Mouse (Mus musculus) heart, embryonic 12.5 days (tissue): ENCODE data around the gene Rab6b. TPM values are rescaled to one million over a fixed set of nuclear protein-coding genes. Genes with fewer than 3 reads are reported as not detected.
"Not testable (repeated sequence)": the region's sequence is repeated elsewhere in the genome, so short reads cannot be mapped to it uniquely, and the experiment has no call there.

Source experiments
- ATAC-seq: fragments of 200-750 bp; cut with Nextera tagmentation; 2 replicates; pipeline ENCODE4 v1.8.0; 2017; ENCODE audit warnings: moderate TSS enrichment, moderate library complexity; ENCODE audit not compliant: insufficient number of reproducible peaks, low FRiP score
- H3K27ac ChIP-seq: fragments of 300-500 bp; sonication (generic); 2 replicates; pipeline ENCODE4 v1.5.1; 2016; ENCODE audit warnings: mild to moderate bottlenecking, moderate library complexity; ENCODE audit not compliant: poor library complexity, severe bottlenecking
- H3K27me3 ChIP-seq: fragments of 300-500 bp; sonication (generic); replicated peaks from 2 replicates; pipeline ENCODE4 v1.6.1; 2016; ENCODE audit warnings: mild to moderate bottlenecking, moderate library complexity
- H3K36me3 ChIP-seq: fragments of 300-500 bp; sonication (generic); 2 replicates; pipeline ENCODE4 v1.6.1; 2016; ENCODE audit warnings: mild to moderate bottlenecking, moderate library complexity
- H3K4me1 ChIP-seq: fragments of 300-500 bp; sonication (generic); replicated peaks from 2 replicates; pipeline ENCODE4 v1.6.1; 2016; ENCODE audit warnings: mild to moderate bottlenecking
- H3K4me2 ChIP-seq: fragments of 300-500 bp; sonication (generic); 2 replicates; pipeline ENCODE4 v1.6.1; 2016; ENCODE audit warnings: mild to moderate bottlenecking, moderate library complexity
- H3K4me3 ChIP-seq: fragments of 300-500 bp; sonication (generic); 2 replicates; pipeline ENCODE4 v1.5.1; 2016; ENCODE audit warnings: mild to moderate bottlenecking
- H3K9ac ChIP-seq: fragments of 300-500 bp; sonication (generic); 2 replicates; pipeline ENCODE4 v1.6.1; 2016; ENCODE audit warnings: mild to moderate bottlenecking, moderate library complexity
- H3K9me3 ChIP-seq: fragments of 300-500 bp; sonication (generic); replicated peaks from 2 replicates; pipeline ENCODE4 v1.6.1; 2016; ENCODE audit warnings: mild to moderate bottlenecking, moderate library complexity
- WGBS: fragments of 180-500 bp; shearing (Covaris S2); methylation state at CpG from one replicate; pipeline ENCODE4 v1.1.7; 2016; 5-methylcytosine and 5-hydroxymethylcytosine counted together
- polyA plus RNA-seq: library from polyadenylated mRNA; unstranded; fragments of >200 nt; fragmentation: Nextera tagmentation; extraction: Ambion mirVana; gene quantifications from 2 replicates; pipeline ENCODE4 v1.2.1, GENCODE M21; 2016

The Rab6b gene
- polyA plus RNA-seq, 1 experiment from 2014 or later, result 3.2 TPM

DNA sequence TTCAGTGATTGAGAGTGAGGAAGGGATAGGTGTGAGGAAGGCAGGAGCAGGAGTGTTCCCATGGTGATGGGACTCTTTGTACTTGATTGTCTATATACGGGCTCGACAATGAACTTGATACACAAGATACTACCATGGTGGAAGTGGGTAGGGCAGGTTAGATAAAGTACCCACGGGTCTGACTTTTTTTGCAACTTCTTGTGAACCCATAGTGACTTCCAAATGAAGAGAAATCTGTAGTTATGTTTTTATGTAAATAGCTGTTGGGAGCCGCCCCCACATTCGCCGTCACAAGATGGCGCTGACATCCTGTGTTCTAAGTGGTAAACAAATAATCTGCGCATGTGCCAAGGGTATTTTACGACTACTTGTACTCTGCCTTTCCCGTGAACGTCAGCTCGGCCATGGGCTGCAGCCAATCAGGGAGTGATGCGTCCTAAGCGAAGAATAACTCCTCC, 3.2 kb upstream of the Rab6b start:
- not testable (repeated sequence) for H3K36me3 ChIP-seq, H3K9me3 ChIP-seq, H3K9ac ChIP-seq, H3K27ac ChIP-seq
- 19% methylated on average over 8 of the region's 14 CpGs for WGBS
- peak; percentile 39; the same call in 1 of the 2 replicates for ATAC-seq
- Histone ChIP-seq H3K4me2 (peak overlapping the region; percentile 58), H3K4me1 (peaks cover 26% of the 10 kb centered on the region), H3K27me3 (peaks cover 36% of the 10 kb centered on the region), H3K4me3 (peak overlapping the region; percentile 55)

DNA sequence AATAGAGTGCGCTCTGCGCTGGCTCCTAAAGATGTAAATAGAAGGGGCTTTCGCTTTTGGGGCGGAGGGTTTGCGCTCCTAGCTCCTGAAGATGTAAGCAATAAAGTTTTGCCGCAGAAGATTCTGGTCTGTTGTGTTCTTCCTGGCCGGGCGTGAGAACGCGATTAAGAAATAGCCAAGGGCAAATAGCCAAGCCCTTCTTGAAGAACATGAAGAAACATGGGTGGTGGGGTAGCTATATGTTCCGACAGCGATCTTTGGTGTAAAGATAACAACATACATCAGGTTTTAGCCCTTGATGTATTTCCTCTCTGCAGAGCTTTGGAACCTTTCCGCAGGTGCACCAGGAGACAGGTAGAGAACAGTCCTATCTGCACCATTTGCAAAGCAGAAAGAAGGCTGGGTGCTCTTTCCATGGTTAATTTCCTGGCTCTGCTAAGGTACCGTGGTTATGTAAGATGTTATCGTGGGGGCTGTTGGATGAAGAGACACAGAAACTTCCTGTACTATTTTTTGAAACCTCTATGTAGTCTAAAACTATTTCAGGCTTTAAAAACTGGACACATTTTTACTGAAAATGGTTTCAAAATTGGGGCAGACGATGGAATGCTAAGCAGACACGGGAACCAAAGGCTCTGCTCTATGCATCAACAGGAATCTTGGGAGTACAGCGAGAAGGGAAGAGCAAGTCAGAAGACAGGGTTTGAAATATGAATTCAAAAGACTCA, 2.5 kb upstream of the Rab6b start:
- H3K9me3 ChIP-seq, result no peaks in the 10 kb centered on the region
- H3K27ac ChIP-seq, result no peak overlapping the region; the same call in 1 of the 2 replicates

DNA sequence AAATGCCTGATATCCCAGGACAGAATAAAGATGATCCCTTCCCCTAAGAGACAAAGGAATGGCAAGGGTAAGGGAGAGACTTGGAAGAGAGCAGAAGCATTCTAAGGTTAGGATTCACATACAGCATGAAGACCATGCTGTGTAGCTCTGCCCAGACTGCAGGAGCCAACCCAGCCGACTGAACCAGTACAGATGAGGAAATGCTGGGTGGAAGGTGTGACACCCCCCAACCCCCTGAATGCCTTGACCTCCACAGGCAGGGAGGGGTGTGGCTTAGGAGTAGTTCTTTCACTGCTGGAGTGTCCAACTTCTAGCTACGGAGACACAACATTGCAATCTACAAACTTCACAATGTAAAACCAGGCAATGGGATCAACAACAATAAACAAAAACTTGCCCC, 1.7 kb upstream of the Rab6b start:
- H3K27ac ChIP-seq, result no peak overlapping the region

More for the DNA sequence above, 2.5 kb upstream of the Rab6b start:
- peak overlapping the region; percentile 70 for H3K4me2 ChIP-seq
- H3K27me3 ChIP-seq, result peaks cover 43% of the 10 kb centered on the region
- H3K36me3 ChIP-seq, result no peaks in the 10 kb centered on the region
- ATAC-seq, result no peak
- 33% methylated on average over 18 of the region's 18 CpGs for WGBS
- H3K4me3 ChIP-seq, result peak overlapping the region; percentile 55
- H3K4me1 ChIP-seq, result peaks cover 26% of the 10 kb centered on the region
- H3K9ac ChIP-seq, result peak overlapping the region; percentile 65; the same call in 1 of the 2 replicates

DNA sequence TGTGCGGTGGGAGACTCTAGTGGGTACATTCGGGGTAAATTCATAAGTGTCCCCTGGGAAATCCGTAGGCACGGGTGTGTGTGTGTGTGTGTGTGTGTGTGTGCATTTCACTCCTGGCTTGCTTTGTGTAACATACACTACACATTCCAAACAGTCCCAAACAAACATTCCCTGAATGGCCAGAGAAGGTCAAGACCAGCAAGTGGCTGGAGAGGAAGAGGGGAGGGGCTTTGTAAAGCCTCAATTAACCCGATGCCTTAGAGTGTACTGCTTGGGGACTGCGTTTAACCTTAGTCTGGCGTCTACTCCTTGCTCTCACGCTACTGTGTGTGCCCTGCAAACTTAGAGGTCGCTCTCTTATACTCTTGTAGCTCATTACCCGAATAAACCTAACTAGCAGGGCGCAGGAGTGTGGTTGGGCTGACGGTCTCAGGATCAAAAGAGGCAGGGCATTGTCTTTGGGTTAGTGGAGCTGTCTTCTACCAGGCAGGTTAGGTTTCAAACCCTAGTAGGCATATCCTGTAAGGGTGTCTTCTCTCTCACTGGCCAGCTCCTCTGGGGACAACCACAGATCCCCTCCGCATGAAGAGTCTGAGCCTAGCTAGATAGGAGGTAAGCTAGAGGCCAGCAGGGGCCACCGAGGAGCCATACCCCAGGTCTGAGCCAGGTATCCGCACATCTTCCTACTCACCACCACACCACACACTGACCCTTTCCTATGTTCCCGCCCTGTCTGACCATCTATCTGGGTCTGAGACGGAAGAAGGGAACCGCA, 673 bp upstream of the Rab6b start:
- H3K27ac ChIP-seq, result no peak overlapping the region
- H3K27me3 ChIP-seq, result peaks cover 54% of the 10 kb centered on the region
- H3K9ac ChIP-seq, result peak overlapping the region; percentile 76
- peaks cover 26% of the 10 kb centered on the region for H3K4me1 ChIP-seq
- no peaks in the 10 kb centered on the region for H3K9me3 ChIP-seq
- H3K4me3 ChIP-seq, result peak overlapping the region; percentile 70
- WGBS, result 19% methylated on average over 18 of the region's 18 CpGs
- peak overlapping the region; percentile 82 for H3K4me2 ChIP-seq
- no peak for ATAC-seq
- no peaks in the 10 kb centered on the region for H3K36me3 ChIP-seq

More for the DNA sequence above, 1.7 kb upstream of the Rab6b start:
- Histone ChIP-seq H3K9me3 (no peaks in the 10 kb centered on the region), H3K4me1 (peaks cover 26% of the 10 kb centered on the region), H3K27me3 (peaks cover 51% of the 10 kb centered on the region), H3K4me3 (0 out of 2 replicates have a peak overlapping the region, but pooled peaks have one; percentile 55), H3K9ac (no peak overlapping the region), H3K36me3 (no peaks in the 10 kb centered on the region), H3K4me2 (peak overlapping the region; percentile 70; the same call in 1 of the 2 replicates)
- 69% methylated on average over 2 of the region's 2 CpGs for WGBS
- ATAC-seq, result no peak

DNA sequence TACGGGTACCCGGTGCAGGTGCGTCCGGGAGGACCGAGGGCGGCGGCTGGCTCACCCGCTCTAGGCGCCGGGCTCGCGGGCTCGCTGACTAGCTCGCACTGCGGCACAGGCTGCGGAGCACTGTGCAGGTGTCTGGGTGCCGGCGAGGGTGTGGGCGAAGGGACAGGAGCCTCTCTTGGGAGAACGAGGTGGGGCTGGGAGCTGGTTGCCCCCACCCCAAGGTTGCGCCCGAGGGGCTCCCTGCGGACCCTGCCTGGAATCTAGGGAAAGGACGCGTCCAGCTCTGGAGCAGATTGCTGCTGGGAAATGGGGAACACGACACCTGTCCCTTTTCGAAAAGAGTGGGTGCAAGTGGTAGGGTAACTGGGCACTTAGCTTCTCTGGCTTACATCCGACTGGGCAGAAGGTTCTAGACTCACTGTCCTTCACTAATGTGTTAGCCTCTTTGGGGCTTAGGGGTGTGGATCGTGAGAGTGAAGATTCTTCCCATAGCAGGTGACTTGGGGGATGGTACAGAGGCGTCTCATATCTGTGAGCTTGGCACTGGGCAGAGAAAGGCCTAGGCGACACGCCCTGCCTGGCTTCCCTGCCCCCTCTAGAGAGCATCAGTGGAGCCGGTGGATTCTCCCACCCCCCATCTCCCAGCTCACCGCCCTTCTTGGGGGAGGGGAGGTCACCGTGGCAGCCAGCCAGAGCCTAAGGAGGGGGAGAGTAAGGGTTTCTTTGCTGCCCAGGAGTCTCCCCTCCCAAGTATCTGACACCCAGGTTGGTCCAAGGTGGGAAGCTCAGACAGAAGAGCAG, 1.1 kb downstream of the Rab6b start:
- Histone ChIP-seq H3K27me3 (peaks cover 54% of the 10 kb centered on the region), H3K36me3 (no peaks in the 10 kb centered on the region), H3K4me1 (peaks cover 26% of the 10 kb centered on the region), H3K9ac (peak overlapping the region; percentile 76; the same call in 1 of the 2 replicates), H3K9me3 (no peaks in the 10 kb centered on the region), H3K4me2 (peak overlapping the region; percentile 82), H3K27ac (no peak overlapping the region), H3K4me3 (peak overlapping the region; percentile 70)
- 3% methylated on average over 34 of the region's 35 CpGs for WGBS
- ATAC-seq, result peak; percentile 33; the same call in 1 of the 2 replicates

DNA sequence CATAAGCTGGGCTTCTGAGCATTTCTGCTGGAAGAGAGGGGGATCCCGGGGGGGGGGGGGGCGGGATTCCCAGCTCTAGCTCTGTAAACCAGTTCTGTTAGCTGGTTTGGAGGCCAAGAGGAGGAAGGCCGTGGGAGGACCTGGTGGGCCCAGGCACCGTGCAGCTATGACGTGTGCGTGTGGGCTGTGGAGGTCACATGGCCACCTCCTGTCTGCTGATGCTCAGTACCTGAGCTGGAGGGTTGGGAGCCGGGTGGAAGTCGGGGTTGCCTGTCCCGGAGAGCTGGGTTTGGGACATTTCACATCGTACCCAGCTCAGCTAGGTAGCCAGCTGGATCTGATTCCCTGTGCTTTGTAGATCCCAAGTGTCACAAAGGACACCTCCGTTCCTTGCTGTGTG, 1.8 kb downstream of the Rab6b start:
- Histone ChIP-seq H3K9me3 (no peaks in the 10 kb centered on the region), H3K4me3 (no peak overlapping the region), H3K27me3 (peaks cover 54% of the 10 kb centered on the region), H3K4me2 (0 out of 2 replicates have a peak overlapping the region, but pooled peaks have one; percentile 82), H3K9ac (no peak overlapping the region), H3K4me1 (peaks cover 26% of the 10 kb centered on the region), H3K27ac (no peak overlapping the region), H3K36me3 (no peaks in the 10 kb centered on the region)
- 35% methylated on average over 11 of the region's 11 CpGs for WGBS
- no peak for ATAC-seq

DNA sequence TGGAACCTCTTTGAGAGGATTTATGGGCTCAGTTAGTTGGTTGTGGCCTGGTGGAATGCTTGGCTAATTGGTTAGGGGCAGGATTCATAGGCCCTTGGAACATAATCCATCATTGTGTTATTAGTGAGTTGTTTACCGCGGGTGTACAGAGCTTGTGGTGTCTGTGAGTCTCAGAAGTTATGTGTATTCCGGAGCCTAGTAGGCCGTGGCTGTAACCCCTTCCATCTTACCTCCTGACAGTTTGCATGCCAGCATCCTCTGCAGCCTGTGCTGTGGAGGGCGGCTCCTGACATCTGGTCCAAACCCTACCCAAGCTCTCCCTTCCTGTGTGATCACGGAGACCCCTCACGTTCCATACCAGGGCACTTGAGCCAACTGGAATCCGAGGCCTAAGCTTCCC, 2.7 kb downstream of the Rab6b start:
- Histone ChIP-seq H3K4me1 (peaks cover 22% of the 10 kb centered on the region), H3K36me3 (no peaks in the 10 kb centered on the region), H3K9me3 (no peaks in the 10 kb centered on the region), H3K9ac (no peak overlapping the region), H3K27me3 (peaks cover 54% of the 10 kb centered on the region), H3K4me3 (no peak overlapping the region), H3K27ac (no peak overlapping the region), H3K4me2 (no peak overlapping the region)
- no peak for ATAC-seq
- 77% methylated on average over 8 of the region's 8 CpGs for WGBS

DNA sequence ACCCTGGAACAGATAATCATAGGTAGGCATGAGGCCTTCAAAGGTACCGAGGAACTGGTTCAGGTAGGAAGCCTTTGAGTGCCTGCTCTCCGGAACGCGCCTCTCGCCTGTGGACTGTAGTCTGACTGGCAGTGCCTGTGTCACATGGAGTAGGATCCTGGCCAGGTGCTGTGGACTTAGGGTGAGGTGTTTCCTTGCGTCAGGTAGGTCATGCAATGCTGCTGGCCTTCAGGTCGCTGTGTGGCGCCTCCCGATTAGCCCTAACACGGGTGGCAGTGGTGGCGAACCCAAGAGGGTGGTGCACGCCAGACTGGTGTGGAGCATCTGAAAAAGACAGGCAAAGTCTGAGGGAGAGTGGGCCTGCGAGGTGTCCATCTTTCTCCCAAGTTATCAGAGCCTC, 3.3 kb downstream of the Rab6b start:
- ATAC-seq, result no peak
- H3K36me3 ChIP-seq, result no peaks in the 10 kb centered on the region
- peaks cover 21% of the 10 kb centered on the region for H3K4me1 ChIP-seq
- H3K27me3 ChIP-seq, result peaks cover 53% of the 10 kb centered on the region
- WGBS, result 89% methylated on average over 13 of the region's 13 CpGs
- no peak overlapping the region for H3K9ac ChIP-seq
- H3K4me2 ChIP-seq, result no peak overlapping the region
- no peak overlapping the region for H3K27ac ChIP-seq
- H3K4me3 ChIP-seq, result no peak overlapping the region
- no peaks in the 10 kb centered on the region for H3K9me3 ChIP-seq

DNA sequence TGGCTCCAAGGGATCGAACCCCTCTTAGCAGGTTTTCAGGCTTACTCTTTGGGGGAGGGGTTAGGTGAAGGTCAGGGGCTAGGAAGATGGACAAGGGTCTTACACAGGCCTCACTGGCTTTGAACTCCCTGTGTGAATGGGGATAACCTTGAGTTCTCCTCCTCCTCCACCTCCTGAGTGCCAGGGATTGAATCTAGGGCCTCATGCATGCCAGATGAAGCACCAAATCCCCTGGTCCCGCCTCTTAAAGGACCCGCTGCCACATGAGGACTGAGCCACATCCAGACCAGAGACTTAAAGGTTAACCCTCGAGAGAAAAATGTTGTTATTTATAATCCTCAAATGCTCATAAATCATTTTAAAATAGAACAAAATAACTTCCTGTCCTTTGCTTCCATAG, 5.4 kb downstream of the Rab6b start:
- Histone ChIP-seq H3K4me2 (no peak overlapping the region), H3K36me3 (no peaks in the 10 kb centered on the region), H3K4me1 (peaks cover 11% of the 10 kb centered on the region), H3K9me3 (no peaks in the 10 kb centered on the region), H3K9ac (no peak overlapping the region), H3K4me3 (no peak overlapping the region), H3K27ac (no peak overlapping the region), H3K27me3 (peaks cover 48% of the 10 kb centered on the region)
- WGBS, result 74% methylated on average over 4 of the region's 4 CpGs
- ATAC-seq, result no peak

DNA sequence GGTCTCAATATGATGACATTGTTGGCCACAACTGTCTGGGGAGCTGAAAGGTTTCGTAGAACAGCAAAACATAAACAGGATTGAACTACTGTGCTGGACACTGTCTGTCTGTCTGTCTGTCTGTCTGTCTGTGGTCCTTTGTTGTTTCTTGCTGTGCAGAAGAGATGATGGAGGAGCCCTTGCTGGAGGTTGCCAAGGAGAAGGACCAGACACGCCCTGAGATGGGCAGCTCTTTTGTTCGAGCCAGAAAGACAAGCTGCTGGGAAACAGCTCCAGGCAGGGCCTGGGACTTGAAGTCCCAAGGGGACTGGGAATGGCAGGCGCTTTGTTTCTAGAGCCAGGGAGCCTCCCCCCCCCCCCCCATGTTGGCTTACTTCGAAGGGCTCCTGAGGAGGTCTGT, 5.9 kb downstream of the Rab6b start:
- no peaks in the 10 kb centered on the region for H3K9me3 ChIP-seq
- no peak overlapping the region for H3K4me2 ChIP-seq
- peaks cover 43% of the 10 kb centered on the region for H3K27me3 ChIP-seq
- no peaks in the 10 kb centered on the region for H3K36me3 ChIP-seq
- no peak for ATAC-seq
- 58% methylated on average over 5 of the region's 5 CpGs for WGBS
- no peak overlapping the region for H3K9ac ChIP-seq
- no peak overlapping the region for H3K4me3 ChIP-seq
- H3K4me1 ChIP-seq, result peaks cover 7% of the 10 kb centered on the region
- H3K27ac ChIP-seq, result no peak overlapping the region
